Mouse (Mus musculus) cortical plate, adult 2 months (tissue): ENCODE measurements around the gene Sult2b1.

Experiments used
- CTCF ChIP-seq: fragments of 200-500 bp; IDR thresholded peaks from 2 replicates; pipeline ENCODE4 v1.5.1; 2011; ENCODE audit warnings: mild to moderate bottlenecking, control low read depth, low read length; ENCODE audit not compliant: insufficient read depth; ENCODE audit errors: extremely low read depth
- POLR2A ChIP-seq: fragments of 200-500 bp; IDR thresholded peaks from 2 replicates; pipeline ENCODE4 v1.6.1; 2011; ENCODE audit warnings: mild to moderate bottlenecking, low read length, control low read depth; ENCODE audit not compliant: insufficient read depth; ENCODE audit errors: extremely low read depth

DNA sequence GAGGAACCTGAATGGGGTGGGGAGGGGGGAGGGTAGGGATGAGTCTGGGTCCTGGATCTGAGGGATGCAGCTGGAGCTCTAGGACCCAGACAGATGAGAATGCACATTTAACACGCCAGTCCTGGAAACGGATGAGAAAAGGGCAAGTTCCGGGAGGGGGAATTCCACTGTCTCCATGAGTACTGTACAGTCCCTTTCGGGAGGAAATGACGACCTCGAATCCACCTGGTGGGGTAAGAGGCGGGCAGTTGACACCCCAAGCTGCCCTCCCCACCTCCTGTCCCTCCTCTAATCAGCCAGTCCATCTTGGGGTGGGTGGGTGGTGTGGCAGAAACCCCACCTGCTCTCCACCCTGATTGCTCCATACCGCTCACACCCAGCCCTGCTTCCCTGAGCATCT lies 18.5 kb downstream of the Sult2b1 start:
- TF ChIP-seq CTCF, result no peak
- no peak for TF ChIP-seq POLR2A
